Comparison of ENCODE assay signal across 17 mouse cellular contexts in the genomic region with DNA sequence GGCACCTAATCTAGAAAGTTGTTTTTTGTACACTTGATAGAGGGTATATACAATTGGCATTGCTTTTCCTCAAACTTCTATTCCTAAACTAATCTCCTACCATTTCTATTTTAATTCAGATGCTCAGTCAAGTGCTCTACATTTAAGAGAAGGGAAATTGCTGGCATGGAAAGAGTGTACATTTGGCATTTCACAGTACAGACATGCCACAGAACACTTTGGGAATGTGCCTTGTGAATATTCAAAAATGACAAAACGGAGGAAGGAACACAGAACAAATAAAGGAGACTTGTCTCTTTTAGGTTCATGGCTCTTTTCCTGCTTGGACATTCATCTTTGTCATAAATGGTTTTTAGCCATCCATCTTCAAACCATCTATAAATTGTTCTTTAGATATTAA.
"Had no signal": no experiment of that assay in that cellular context is flagged by ENCODE, and none has a peak within 500 bp of the region (broad histone marks: within the 10 kb centered on the region; RNA-seq: fewer than 3 reads in every experiment).

No protein-coding gene starts in this region.

- ATAC-seq: hindbrain, embryonic 16.5 days; inflammation-experienced regulatory T-cells, adult 6 months; intestine, embryonic 16.5 days; liver, embryonic 12.5 days had no signal

- DNase-seq: gastrocnemius, adult 2 months; gastrocnemius, postnatal 10 days; gastrocnemius, postnatal 25 days; heart, adult 18-20 months; heart, postnatal 10 days; heart, postnatal 4 days; kidney, adult 11 months; kidney, adult 2 months; kidney, adult 9 months; kidney, postnatal 14 days; kidney, postnatal 36 days; layer of hippocampus, postnatal 36 days; left cerebral cortex, postnatal 4 days had no signal
